Mouse (Mus musculus) T-helper 1 cell (primary cell): ENCODE measurements around the gene Ppp6r2.

Source experiments
- in situ Hi-C: fragments of 300-600 bp; cut with MboI, MseI; formaldehyde crosslinking; loops from one replicate; pipeline ENCODE4 v1.15.1; 2025; ENCODE audit warnings: high pct_unique_total_duplicates

Gene Ppp6r2

DNA sequence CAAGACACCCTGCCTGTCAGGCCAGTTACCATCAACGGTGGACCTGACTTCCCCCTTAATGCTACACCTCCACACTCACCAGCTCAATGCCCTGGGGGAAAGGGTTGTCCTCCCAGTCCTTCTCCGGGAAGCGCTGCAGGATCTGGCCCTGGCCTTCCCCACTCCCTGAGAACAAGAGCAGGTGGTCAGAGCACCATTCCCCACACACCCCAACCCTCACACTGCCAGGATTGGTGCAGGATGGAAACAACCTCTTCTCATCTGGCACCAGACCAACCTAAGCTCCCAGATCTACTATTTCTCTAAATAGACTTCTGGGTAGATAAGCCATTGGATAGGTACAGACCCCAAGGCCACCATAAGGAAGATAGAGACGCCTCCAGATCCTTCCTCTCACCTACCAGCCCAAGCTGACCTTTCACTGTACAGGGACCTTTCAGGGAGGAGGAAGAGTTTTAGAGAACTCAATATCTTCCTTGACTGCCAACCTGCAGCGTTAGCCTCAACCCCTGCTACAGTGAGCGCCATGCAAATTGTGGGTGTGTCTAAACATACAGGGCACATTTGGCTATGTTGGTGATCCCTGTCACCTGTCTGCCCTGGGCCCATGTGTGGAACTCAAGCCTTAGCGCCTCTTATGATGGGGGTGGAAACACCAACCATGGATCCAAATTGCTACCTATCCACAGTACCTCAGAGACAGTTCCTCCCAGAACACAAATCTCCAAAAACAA, 97.2 kb downstream of the Ppp6r2 start:
- in situ Hi-C loops: no loop called here

DNA sequence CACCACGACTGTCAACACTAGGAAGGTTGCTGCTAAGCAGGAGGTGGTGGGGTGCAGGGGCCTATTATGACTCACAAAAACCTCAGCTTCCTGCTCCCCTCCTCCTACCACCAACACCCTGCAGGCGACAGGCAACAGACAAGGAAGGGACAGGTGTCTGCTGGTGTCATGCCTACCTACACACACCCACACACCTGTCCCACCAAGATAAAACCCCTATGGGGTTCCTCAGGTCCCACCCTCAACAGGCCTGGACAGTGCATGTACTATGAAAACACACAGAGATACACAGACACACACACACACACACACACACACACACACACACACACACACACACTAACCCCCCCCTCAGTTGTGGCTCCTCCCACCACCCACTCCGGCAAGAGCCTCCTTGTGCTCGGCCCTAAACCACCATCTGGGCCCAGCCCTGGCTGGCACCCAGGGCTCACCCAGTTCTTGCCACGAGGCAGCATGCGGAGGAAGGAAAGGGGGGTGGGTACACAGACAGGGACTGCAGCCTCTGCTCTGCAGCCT, 98.7 kb downstream of the Ppp6r2 start:
- in situ Hi-C loops: no loop called here

DNA sequence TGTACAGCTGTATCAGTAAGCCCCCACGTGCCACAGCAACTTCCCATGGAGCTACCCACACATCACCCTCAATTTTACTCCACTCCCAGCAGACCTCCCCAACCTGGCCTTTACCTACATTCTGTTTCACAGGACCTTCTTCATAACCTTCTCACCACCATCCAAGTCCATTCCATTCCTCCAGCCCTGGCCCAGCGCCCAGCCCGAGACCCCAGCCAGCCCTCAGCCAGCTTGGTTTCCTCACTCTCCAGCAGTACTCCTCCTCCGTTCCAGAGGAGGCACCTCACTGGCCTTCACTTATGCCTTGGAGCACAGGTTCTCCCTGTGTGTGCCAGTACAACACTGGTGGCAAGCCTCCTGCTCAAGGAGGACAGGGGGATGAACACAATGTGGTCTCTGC, 102.0 kb downstream of the Ppp6r2 start:
- in situ Hi-C loops: no loop called here

DNA sequence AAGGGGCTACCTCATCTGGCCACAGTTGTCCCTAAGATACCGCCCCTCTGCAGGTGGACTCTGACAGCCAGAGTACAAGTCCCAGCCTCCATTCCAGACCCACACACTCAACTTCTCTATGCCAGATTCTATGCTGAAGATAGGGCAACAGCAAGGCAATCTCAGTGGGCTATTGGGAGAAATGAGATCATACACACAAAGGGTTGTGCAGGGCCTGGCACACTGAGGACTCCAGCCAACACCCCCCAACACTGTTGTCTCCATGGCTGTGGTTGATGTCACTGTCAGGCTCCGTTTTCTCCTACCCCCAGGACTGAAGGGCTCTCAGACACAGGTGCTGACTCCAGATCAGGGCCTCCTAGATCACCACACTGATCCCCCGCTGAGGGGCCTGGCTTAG, 102.8 kb downstream of the Ppp6r2 start:
- in situ Hi-C loops: no loop called here

DNA sequence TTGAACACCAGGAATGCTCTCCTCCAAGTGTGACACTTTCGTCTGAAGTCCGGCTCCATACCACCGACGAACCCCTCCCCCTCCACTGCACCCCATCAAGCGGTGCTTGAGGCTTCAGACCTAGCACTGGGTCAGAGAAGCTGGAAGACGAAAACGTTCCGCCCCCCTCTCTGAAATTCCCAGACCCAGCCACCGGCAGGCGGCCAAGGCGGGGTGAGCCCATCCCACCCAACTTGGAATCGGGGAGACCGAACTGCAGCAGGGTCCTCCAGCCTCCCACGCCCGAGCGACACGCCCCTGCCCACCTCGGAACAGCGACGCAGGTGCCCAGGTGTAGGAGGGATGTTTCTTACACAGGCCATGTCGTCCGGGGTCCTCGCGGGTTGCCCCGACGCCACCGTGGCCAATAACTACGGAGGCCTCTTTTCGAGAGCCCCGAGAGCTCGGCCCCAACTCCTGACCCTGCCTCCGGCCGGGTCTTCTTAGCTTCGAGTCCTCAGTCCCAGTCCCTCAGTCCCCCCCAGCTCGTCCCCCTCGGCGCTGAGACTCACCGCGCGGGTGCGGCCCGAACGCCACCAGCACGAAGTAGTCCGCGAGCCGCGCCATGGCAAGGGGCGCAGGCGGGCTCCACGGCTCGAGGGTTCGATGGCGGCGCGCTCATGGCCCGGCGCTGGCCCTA, 103.3 kb downstream of the Ppp6r2 start:
- in situ Hi-C loops: no loop called here

DNA sequence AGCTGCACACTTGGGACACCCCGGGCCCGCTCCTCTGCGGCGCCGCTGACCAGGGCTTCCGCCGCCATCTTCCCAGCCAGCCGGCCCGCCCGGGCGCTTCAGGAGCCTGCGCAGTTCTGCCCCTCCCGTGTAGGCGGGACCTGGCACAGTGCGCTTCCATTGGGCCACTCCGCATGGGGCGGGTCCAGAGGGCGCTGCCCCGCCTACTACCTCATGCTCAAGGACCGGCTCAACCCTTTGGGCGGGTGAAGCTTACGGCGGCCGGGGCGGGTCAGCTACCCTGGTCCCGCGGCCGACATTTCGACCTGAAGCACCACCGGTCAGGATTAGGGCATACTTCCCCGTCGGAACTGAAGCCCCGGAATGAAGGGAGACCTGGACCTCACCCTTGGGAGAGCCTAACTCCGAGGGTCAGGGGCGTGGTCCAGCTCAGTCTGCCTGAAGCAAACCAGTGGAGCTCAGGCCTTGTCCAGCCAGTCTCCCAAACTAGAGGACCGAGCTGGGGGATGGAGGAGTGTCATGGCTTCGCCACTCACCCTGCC, 103.9 kb downstream of the Ppp6r2 start, which contains the start of gene Sbf1:
Gene Sbf1 (minus strand): TSS at position 122 of the 542 bp plus-strand sequence.
- in situ Hi-C loops: no loop called here

DNA sequence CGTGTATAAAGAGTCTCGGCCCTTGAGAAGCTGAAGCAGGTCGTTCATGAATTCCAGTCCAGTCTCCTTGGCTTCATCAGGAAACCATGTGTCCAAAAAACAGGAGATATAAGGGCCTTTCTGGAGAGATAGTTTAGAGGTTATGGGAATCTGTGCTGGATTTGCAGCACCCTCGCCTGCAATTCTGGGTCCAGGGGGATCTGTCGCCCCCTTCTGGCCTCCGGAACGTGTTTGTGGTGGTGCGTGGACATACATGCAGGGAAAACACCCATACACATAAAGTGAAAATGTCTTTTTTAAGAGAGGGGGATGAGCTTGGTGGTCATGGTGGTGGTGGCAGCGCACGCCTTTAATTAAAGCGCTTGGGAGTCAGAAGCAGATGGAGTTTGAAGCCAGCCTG, 104.8 kb downstream of the Ppp6r2 start:
- in situ Hi-C loops: no loop called here

DNA sequence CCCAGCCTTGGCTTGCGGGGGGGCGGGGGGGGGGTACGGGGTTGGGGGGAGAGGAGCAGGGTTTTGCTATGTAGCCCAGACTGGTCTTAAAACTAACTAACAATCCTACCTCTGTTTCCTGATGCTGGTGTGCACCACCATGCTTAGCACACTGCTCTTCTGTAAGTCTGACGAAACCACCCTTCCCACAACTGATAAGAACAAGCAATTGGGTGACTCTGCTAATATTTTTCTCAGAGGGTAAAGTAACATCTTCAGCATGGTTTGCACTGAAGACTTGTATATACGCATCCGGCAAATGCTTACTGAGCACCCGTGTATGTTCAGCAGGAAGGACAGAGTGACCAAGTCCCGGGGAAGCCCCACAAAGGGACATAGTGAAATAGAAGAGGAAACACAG, 109.9 kb downstream of the Ppp6r2 start:
- in situ Hi-C loops: no loop called here

DNA sequence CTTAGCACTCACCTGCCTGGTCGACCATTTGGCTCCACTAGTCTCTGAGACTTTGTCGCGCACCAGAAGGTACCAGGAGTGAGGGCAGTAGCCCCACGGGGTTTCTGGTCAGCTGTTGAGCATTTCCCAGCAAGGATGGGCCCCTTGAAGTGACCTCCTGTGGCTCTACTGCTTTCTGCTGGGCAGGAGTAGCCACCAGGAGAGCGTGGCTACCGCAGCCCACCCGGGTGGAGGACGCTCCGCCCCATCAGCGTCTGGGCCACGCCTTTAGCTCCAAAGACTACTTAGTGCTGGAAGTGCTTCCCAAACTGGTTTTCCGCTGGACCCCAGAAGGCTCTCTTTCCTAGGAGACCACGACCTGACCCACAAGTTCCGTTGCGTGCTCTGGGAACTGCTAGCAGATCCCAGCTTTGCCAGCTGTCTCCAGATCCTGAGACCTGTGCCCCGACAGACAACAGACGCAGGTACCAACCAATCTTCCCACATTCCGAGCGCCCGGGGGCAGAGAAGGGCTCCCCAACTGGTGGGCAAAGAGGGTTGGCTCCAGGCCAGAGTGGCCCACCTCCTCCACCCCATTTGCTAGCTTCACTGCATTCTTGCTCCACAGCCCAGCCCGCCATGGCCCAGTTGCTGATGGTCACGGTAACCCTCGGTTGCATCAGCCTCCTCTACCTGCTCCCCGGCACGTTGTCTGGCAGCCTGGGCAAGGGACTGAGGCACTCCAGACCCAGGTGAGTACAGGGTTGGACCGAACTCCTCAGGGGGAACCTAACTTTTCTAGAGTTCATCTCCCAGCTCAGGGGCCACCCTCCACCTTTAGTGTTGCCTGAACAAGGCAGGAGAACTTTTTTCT, 111.5 kb downstream of the Ppp6r2 start, which contains the start of gene Adm2:
Gene Adm2 (plus strand): TSS at position 51 of the 853 bp plus-strand sequence.
- in situ Hi-C loops: no loop called here

DNA sequence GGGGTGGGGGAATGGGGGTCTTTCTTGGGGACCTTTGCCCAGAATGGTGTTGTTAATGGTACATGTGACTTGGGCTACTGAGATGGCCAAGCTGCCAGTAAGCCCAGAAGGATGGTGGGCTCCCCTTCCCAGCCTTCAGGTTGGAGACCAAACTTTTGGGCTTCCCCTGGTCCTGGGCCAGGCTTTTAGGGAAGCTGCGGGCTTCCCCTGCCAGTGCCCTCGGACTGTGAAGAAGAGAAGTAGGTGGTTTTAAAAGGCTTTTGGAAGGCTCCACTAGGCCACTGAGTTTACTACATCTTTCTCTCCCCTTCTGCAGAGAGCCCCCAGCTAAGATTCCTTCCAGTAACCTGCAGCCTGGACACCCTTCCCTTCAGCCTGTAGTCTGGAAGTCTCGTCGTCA, 112.3 kb downstream of the Ppp6r2 start:
- in situ Hi-C loops: no loop called here

DNA sequence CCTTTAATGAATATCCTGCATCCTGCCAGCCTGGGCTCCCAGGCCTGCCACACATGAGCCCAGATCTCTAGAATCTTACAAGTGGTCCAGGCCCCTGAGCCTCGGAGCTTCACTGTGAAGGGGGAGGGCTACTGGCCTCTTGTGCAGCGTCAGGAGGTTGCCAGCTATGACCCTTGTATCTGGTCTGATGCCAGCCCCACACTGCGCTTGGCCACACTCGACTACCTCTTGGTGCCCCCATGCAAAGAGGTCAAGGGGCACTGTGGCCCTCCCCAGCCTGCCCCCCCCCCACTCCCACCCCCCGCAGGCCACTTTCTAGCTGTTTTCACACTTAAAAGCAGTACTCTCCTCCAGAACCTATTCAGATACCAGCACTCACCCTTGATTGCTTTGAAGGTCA, 115.1 kb downstream of the Ppp6r2 start:
- in situ Hi-C loops: no loop called here

DNA sequence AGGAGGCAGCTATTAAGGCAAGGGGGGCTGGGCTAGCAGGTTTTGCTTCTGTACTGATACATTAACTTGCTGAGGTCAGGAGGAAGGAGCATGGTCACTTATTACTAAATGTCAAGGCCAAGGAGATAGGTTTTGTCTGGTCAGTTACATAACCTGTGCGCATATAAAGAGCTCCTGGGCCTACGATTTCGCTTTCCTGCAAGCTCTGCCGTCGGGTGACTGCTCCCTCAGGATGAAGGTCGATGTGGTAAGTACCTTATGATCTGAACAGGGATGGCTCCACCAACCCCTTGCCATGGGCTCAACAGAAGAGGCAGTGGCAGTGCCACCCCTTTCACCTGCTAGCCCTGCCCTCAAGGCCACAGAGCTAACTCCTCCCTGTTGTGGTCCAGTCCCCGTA, 122.9 kb downstream of the Ppp6r2 start, which contains the start of gene Miox:
Gene Miox (plus strand): TSS at position 128 of the 400 bp plus-strand sequence.
- in situ Hi-C loops: no loop called here

DNA sequence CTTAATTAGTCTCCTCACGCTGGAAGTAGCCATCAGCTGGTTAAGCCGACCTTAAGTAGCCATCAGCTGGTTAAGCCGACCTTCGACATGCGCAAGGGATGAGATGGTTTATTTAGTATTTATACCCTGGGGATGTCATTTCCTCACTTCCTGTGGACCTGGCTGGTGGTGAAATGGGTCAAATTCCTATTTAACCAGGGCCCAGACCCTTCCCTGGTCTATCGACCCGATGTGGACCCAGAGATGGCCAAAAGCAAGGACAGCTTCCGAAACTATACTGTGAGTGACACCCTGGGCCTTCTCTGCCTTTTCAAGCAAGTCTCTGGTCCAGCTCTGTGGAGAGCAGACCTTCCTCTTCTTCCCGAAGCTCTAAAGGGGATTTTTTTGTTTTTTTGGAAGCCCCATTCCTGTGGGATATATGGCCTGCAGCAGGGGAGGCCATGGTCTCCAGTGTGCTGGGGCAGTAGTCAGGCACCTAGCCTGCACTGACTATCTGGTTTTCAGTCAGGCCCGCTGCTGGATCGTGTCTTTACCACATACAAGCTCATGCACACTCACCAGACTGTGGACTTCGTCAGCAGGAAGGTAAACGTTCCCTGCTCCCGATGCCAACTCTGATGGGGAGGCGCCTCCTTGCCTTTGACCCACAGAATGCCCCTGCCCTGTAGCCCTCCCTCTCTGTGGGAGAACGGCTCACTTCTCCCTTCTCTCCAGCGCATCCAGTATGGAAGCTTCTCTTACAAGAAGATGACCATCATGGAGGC, 123.6 kb downstream of the Ppp6r2 start:
- in situ Hi-C loops: no loop called here

DNA sequence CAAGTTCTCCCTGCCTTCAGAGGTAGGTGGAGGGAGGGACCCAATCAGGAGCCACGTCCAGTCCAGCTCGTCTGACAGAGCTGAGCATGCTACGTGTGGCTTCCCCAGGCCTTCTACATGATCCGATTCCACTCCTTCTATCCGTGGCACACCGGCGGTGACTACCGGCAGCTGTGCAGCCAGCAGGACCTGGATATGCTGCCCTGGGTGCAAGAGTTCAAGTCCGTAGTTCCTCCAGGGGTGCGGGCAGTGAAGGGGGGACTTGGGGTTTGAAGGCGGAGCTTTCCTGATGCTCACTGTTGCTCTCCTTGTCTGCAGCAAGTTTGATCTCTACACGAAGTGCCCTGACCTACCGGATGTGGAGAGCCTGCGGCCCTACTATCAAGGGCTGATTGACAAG, 125.1 kb downstream of the Ppp6r2 start:
- in situ Hi-C loops: no loop called here
